Mouse (Mus musculus): ENCODE data around the gene Ppm1f. TPM values are rescaled to one million over a fixed set of nuclear protein-coding genes. Genes with fewer than 3 reads are reported as not detected.

Gene Ppm1f
- polyA plus RNA-seq, 1 experiment from 2014 or later, result 18.6 TPM

- H3K4me3 ChIP-seq (ENCODE audit: control insufficient read depth in 1 of 2, insufficient read depth in 1 of 2, low read depth in 1 of 2, low read length in 2 of 2), result no peak overlapping the region
- H3K4me2 ChIP-seq (ENCODE audit: low read length), result no peak overlapping the region
- H3K9ac ChIP-seq (ENCODE audit: low read length), result no peak overlapping the region
- H3K4me1 ChIP-seq (ENCODE audit: control insufficient read depth in 2 of 2, insufficient read depth in 2 of 2, low read length in 2 of 2), result no peaks in the 10 kb centered on the region
- H3K9me3 ChIP-seq (ENCODE audit: control insufficient read depth, low read length), result no peaks in the 10 kb centered on the region
- H3K27me3 ChIP-seq (ENCODE audit: control insufficient read depth, insufficient read depth, low read length), result no peaks in the 10 kb centered on the region
- H3K27ac ChIP-seq (replicated peaks in 1 of 2; ENCODE audit: control insufficient read depth in 1 of 2, insufficient read depth in 1 of 2, low read depth in 2 of 2, low read length in 2 of 2), result no peak overlapping the region
- H3K36me3 ChIP-seq (ENCODE audit: control insufficient read depth, insufficient read depth, low read length), result peaks cover 100% of the 10 kb centered on the region
- no peak for ATAC-seq (ENCODE audit: insufficient number of reproducible peaks, insufficient read depth, low FRiP score, low read depth)
- WGBS, result 95% methylated on average over 1 of the region's 1 CpGs
Observed at GRCm38 (mm10) chr16:16888341-16888740, 7.9 kb upstream of the Ppm1f start.

GRCm38 (mm10) chr16:16892366-16892765 is 3.9 kb upstream of the Ppm1f start:
- no peak overlapping the region for H3K4me3 ChIP-seq (ENCODE audit: control insufficient read depth in 1 of 2, insufficient read depth in 1 of 2, low read depth in 1 of 2, low read length in 2 of 2)

GRCm38 (mm10) chr16:16896015-16896381 is 271 bp upstream of the Ppm1f start:
- Histone ChIP-seq H3K9ac (ENCODE audit: low read length) (0 out of 2 replicates have a peak overlapping the region, but pooled peaks have one; percentile 28), H3K4me3 (ENCODE audit: control insufficient read depth in 1 of 2, insufficient read depth in 1 of 2, low read depth in 1 of 2, low read length in 2 of 2) (no peak overlapping the region), H3K27me3 (ENCODE audit: control insufficient read depth, insufficient read depth, low read length) (no peaks in the 10 kb centered on the region), H3K4me1 (ENCODE audit: control insufficient read depth in 2 of 2, insufficient read depth in 2 of 2, low read length in 2 of 2) (peaks cover 2 to 9% of the 10 kb centered on the region in 2 experiments; a peak in 3 of 4 replicates), H3K9me3 (ENCODE audit: control insufficient read depth, low read length) (no peaks in the 10 kb centered on the region), H3K36me3 (ENCODE audit: control insufficient read depth, insufficient read depth, low read length) (peaks cover 40% of the 10 kb centered on the region), H3K4me2 (ENCODE audit: low read length) (peak overlapping the region; percentile 77; the same call in 1 of the 2 replicates), H3K27ac (replicated peaks in 1 of 2; ENCODE audit: control insufficient read depth in 1 of 2, insufficient read depth in 1 of 2, low read depth in 2 of 2, low read length in 2 of 2) (no peak overlapping the region)
- ATAC-seq (ENCODE audit: insufficient number of reproducible peaks, insufficient read depth, low FRiP score, low read depth), result no peak
- 30% methylated on average over 4 of the region's 4 CpGs for WGBS

More at GRCm38 (mm10) chr16:16892366-16892765, 3.9 kb upstream of the Ppm1f start:
- Histone ChIP-seq H3K9ac (ENCODE audit: low read length) (no peak overlapping the region), H3K27me3 (ENCODE audit: control insufficient read depth, insufficient read depth, low read length) (no peaks in the 10 kb centered on the region), H3K36me3 (ENCODE audit: control insufficient read depth, insufficient read depth, low read length) (peaks cover 76% of the 10 kb centered on the region), H3K4me2 (ENCODE audit: low read length) (no peak overlapping the region), H3K27ac (replicated peaks in 1 of 2; ENCODE audit: control insufficient read depth in 1 of 2, insufficient read depth in 1 of 2, low read depth in 2 of 2, low read length in 2 of 2) (no peak overlapping the region), H3K9me3 (ENCODE audit: control insufficient read depth, low read length) (no peaks in the 10 kb centered on the region), H3K4me1 (ENCODE audit: control insufficient read depth in 2 of 2, insufficient read depth in 2 of 2, low read length in 2 of 2) (peaks cover 2 to 6% of the 10 kb centered on the region in 2 experiments; a peak in 3 of 4 replicates)
- ATAC-seq (ENCODE audit: insufficient number of reproducible peaks, insufficient read depth, low FRiP score, low read depth), result no peak
- WGBS, result 89% methylated on average over 7 of the region's 7 CpGs

GRCm38 (mm10) chr16:16897056-16897584 is 851 bp downstream of the Ppm1f start:
- peak overlapping the region; percentile 77 for H3K4me2 ChIP-seq (ENCODE audit: low read length)
- no peaks in the 10 kb centered on the region for H3K27me3 ChIP-seq (ENCODE audit: control insufficient read depth, insufficient read depth, low read length)
- peaks cover 29% of the 10 kb centered on the region for H3K36me3 ChIP-seq (ENCODE audit: control insufficient read depth, insufficient read depth, low read length)
- H3K4me3 ChIP-seq (ENCODE audit: control insufficient read depth in 1 of 2, insufficient read depth in 1 of 2, low read depth in 1 of 2, low read length in 2 of 2), result peak overlapping the region; percentile 56 to 76
- H3K4me1 ChIP-seq (ENCODE audit: control insufficient read depth in 2 of 2, insufficient read depth in 2 of 2, low read length in 2 of 2), result peaks cover 2 to 9% of the 10 kb centered on the region in 2 experiments; a peak in 3 of 4 replicates
- H3K27ac ChIP-seq (replicated peaks in 1 of 2; ENCODE audit: control insufficient read depth in 1 of 2, insufficient read depth in 1 of 2, low read depth in 2 of 2, low read length in 2 of 2), result peak overlapping the region; percentile 30 to 56
- ATAC-seq (ENCODE audit: insufficient number of reproducible peaks, insufficient read depth, low FRiP score, low read depth), result no peak
- no peaks in the 10 kb centered on the region for H3K9me3 ChIP-seq (ENCODE audit: control insufficient read depth, low read length)
- peak overlapping the region; percentile 76 for H3K9ac ChIP-seq (ENCODE audit: low read length)
- 27% methylated on average over 10 of the region's 10 CpGs for WGBS

- H3K4me2 ChIP-seq (ENCODE audit: low read length), result no peak overlapping the region
- H3K9ac ChIP-seq (ENCODE audit: low read length), result no peak overlapping the region
- ATAC-seq (ENCODE audit: insufficient number of reproducible peaks, insufficient read depth, low FRiP score, low read depth), result no peak
- H3K36me3 ChIP-seq (ENCODE audit: control insufficient read depth, insufficient read depth, low read length), result peaks cover 29% of the 10 kb centered on the region
- peaks cover under 1 to 4% of the 10 kb centered on the region in 2 experiments; a peak in 3 of 4 replicates for H3K4me1 ChIP-seq (ENCODE audit: control insufficient read depth in 2 of 2, insufficient read depth in 2 of 2, low read length in 2 of 2)
- H3K9me3 ChIP-seq (ENCODE audit: control insufficient read depth, low read length), result no peaks in the 10 kb centered on the region
- peak overlapping the region; percentile 24 to 49; a peak in 1 of 4 replicates for H3K27ac ChIP-seq (replicated peaks in 1 of 2; ENCODE audit: control insufficient read depth in 1 of 2, insufficient read depth in 1 of 2, low read depth in 2 of 2, low read length in 2 of 2)
- H3K4me3 ChIP-seq (ENCODE audit: control insufficient read depth in 1 of 2, insufficient read depth in 1 of 2, low read depth in 1 of 2, low read length in 2 of 2), result no peak overlapping the region
- no peaks in the 10 kb centered on the region for H3K27me3 ChIP-seq (ENCODE audit: control insufficient read depth, insufficient read depth, low read length)
- WGBS, result 69% methylated on average over 4 of the region's 4 CpGs
Observed at GRCm38 (mm10) chr16:16902329-16902728, 6.1 kb downstream of the Ppm1f start.

GRCm38 (mm10) chr16:16903188-16903587 is 6.9 kb downstream of the Ppm1f start:
- H3K4me3 ChIP-seq (ENCODE audit: control insufficient read depth in 1 of 2, insufficient read depth in 1 of 2, low read depth in 1 of 2, low read length in 2 of 2), result no peak overlapping the region
- no peak overlapping the region for H3K9ac ChIP-seq (ENCODE audit: low read length)
- ATAC-seq (ENCODE audit: insufficient number of reproducible peaks, insufficient read depth, low FRiP score, low read depth), result no peak
- H3K4me1 ChIP-seq (ENCODE audit: control insufficient read depth in 2 of 2, insufficient read depth in 2 of 2, low read length in 2 of 2), result peaks cover 5 to 6% of the 10 kb centered on the region in 2 experiments; a peak in 2 of 4 replicates
- no peaks in the 10 kb centered on the region for H3K27me3 ChIP-seq (ENCODE audit: control insufficient read depth, insufficient read depth, low read length)
- WGBS, result 70% methylated on average over 5 of the region's 5 CpGs
- peak overlapping the region in 1 of 2 experiments; percentile 24; a peak in 1 of 4 replicates for H3K27ac ChIP-seq (replicated peaks in 1 of 2; ENCODE audit: control insufficient read depth in 1 of 2, insufficient read depth in 1 of 2, low read depth in 2 of 2, low read length in 2 of 2)
- no peak overlapping the region for H3K4me2 ChIP-seq (ENCODE audit: low read length)
- no peaks in the 10 kb centered on the region for H3K9me3 ChIP-seq (ENCODE audit: control insufficient read depth, low read length)
- H3K36me3 ChIP-seq (ENCODE audit: control insufficient read depth, insufficient read depth, low read length), result peaks cover 29% of the 10 kb centered on the region

- peak overlapping the region; percentile 81 to 87 for H3K27ac ChIP-seq (replicated peaks in 1 of 2; ENCODE audit: control insufficient read depth in 1 of 2, insufficient read depth in 1 of 2, low read depth in 2 of 2, low read length in 2 of 2)
- 36% methylated on average over 6 of the region's 6 CpGs for WGBS
- peaks cover 8 to 12% of the 10 kb centered on the region in 2 experiments; a peak in 3 of 4 replicates for H3K4me1 ChIP-seq (ENCODE audit: control insufficient read depth in 2 of 2, insufficient read depth in 2 of 2, low read length in 2 of 2)
- peaks cover 60% of the 10 kb centered on the region for H3K36me3 ChIP-seq (ENCODE audit: control insufficient read depth, insufficient read depth, low read length)
- no peak overlapping the region for H3K4me2 ChIP-seq (ENCODE audit: low read length)
- H3K9ac ChIP-seq (ENCODE audit: low read length), result no peak overlapping the region
- no peaks in the 10 kb centered on the region for H3K27me3 ChIP-seq (ENCODE audit: control insufficient read depth, insufficient read depth, low read length)
- no peak overlapping the region for H3K4me3 ChIP-seq (ENCODE audit: control insufficient read depth in 1 of 2, insufficient read depth in 1 of 2, low read depth in 1 of 2, low read length in 2 of 2)
- ATAC-seq (ENCODE audit: insufficient number of reproducible peaks, insufficient read depth, low FRiP score, low read depth), result peak; percentile 68
- H3K9me3 ChIP-seq (ENCODE audit: control insufficient read depth, low read length), result no peaks in the 10 kb centered on the region
Observed at GRCm38 (mm10) chr16:16907799-16908198, 11.5 kb downstream of the Ppm1f start.

Measured in heart, embryonic 14.5 days (tissue).